Mouse (Mus musculus) liver, postnatal 0 days (tissue): ENCODE data around the gene Gpx4. TPM values are rescaled to one million over a fixed set of nuclear protein-coding genes. Genes with fewer than 3 reads are reported as not detected.
"Not testable (repeated sequence)": the region's sequence is repeated elsewhere in the genome, so short reads cannot be mapped to it uniquely, and the experiment has no call there.

Experiments
- ATAC-seq: fragments of 200-750 bp; cut with Nextera tagmentation; 2 replicates; pipeline ENCODE4 v1.8.0; 2017; ENCODE audit warnings: mild to moderate bottlenecking, moderate library complexity
- DNase-seq: peaks from one replicate; pipeline ENCODE4 v3.0.0-alpha.2; 2016
- H3K27ac ChIP-seq: fragments of 300-500 bp; sonication (generic); 2 replicates; pipeline ENCODE4 v1.5.1; 2014; ENCODE audit warnings: antibody characterized with exemption, moderate library complexity, mild to moderate bottlenecking, low read depth
- H3K27me3 ChIP-seq: fragments of 300-500 bp; sonication (generic); 2 replicates; pipeline ENCODE4 v1.6.1; 2014; ENCODE audit warnings: low read length, control low read depth, mixed read lengths; ENCODE audit not compliant: insufficient read depth
- H3K36me3 ChIP-seq: fragments of 300-500 bp; sonication (generic); replicated peaks from 2 replicates; pipeline ENCODE4 v1.6.1; 2014; ENCODE audit warnings: mild to moderate bottlenecking, control low read depth, low read length, moderate library complexity, mixed read lengths; ENCODE audit not compliant: insufficient read depth
- H3K4me1 ChIP-seq: fragments of 300-500 bp; sonication (generic); 2 replicates; pipeline ENCODE4 v1.6.1; 2014; ENCODE audit warnings: antibody characterized with exemption, mild to moderate bottlenecking, control low read depth; ENCODE audit not compliant: insufficient read depth
- H3K4me2 ChIP-seq: fragments of 300-500 bp; sonication (generic); 2 replicates; pipeline ENCODE4 v1.6.1; 2014; ENCODE audit warnings: low read depth, mild to moderate bottlenecking, low read length, moderate library complexity, mixed read lengths
- H3K4me3 ChIP-seq: fragments of 300-500 bp; sonication (generic); 2 replicates; pipeline ENCODE4 v1.5.1; 2014; ENCODE audit warnings: low read depth, low read length
- H3K9ac ChIP-seq: fragments of 300-500 bp; sonication (generic); replicated peaks from 2 replicates; pipeline ENCODE4 v1.6.1; 2014; ENCODE audit warnings: mild to moderate bottlenecking, moderate library complexity
- H3K9me3 ChIP-seq: fragments of 300-500 bp; sonication (generic); 2 replicates; pipeline ENCODE4 v1.6.1; 2016; ENCODE audit warnings: mild to moderate bottlenecking, control low read depth, low read length, mixed read lengths
- CTCF ChIP-seq: sonication (generic); IDR thresholded peaks from 2 replicates; pipeline ENCODE4 v1.5.1; 2016; ENCODE audit warnings: antibody characterized with exemption, low read depth
- EP300 ChIP-seq: IDR thresholded peaks from 2 replicates; pipeline ENCODE4 v1.6.1; 2016; ENCODE audit warnings: antibody characterized with exemption, low read depth, mild to moderate bottlenecking
- WGBS: fragments of 180-500 bp; shearing (Covaris S2); extraction: QIAGEN DNeasy Blood & Tissue Kit; methylation state at CpG from one replicate; pipeline ENCODE4 v1.1.7; 2014; ENCODE audit not compliant: insufficient replicate concordance; 5-methylcytosine and 5-hydroxymethylcytosine counted together
- polyA plus RNA-seq: library from polyadenylated mRNA; unstranded; fragments of >200 nt; fragmentation: Nextera tagmentation; extraction: Ambion mirVana; gene quantifications from 2 replicates; pipeline ENCODE4 v1.2.1, GENCODE M21; 2015

Gpx4 gene
- polyA plus RNA-seq, 1 experiment from 2014 or later, result 537 TPM

GRCm38 (mm10) chr10:80032799-80033480 is 14.0 kb upstream of the Gpx4 start:
- H3K4me2 ChIP-seq, result no peak overlapping the region
- peaks cover 56% of the 10 kb centered on the region for H3K36me3 ChIP-seq
- TF ChIP-seq EP300 (peak; percentile 65), CTCF (no peak)
- no peak overlapping the region for H3K9ac ChIP-seq
- peak; percentile 66 for ATAC-seq
- WGBS, result 18% methylated on average over 5 of the region's 5 CpGs
- H3K4me1 ChIP-seq, result peaks cover 23% of the 10 kb centered on the region
- peak overlapping the region; percentile 69 for H3K27ac ChIP-seq
- H3K4me3 ChIP-seq, result no peak overlapping the region
- H3K27me3 ChIP-seq, result no peaks in the 10 kb centered on the region
- DNase-seq, result peak; percentile 67
- H3K9me3 ChIP-seq, result no peaks in the 10 kb centered on the region

DNA sequence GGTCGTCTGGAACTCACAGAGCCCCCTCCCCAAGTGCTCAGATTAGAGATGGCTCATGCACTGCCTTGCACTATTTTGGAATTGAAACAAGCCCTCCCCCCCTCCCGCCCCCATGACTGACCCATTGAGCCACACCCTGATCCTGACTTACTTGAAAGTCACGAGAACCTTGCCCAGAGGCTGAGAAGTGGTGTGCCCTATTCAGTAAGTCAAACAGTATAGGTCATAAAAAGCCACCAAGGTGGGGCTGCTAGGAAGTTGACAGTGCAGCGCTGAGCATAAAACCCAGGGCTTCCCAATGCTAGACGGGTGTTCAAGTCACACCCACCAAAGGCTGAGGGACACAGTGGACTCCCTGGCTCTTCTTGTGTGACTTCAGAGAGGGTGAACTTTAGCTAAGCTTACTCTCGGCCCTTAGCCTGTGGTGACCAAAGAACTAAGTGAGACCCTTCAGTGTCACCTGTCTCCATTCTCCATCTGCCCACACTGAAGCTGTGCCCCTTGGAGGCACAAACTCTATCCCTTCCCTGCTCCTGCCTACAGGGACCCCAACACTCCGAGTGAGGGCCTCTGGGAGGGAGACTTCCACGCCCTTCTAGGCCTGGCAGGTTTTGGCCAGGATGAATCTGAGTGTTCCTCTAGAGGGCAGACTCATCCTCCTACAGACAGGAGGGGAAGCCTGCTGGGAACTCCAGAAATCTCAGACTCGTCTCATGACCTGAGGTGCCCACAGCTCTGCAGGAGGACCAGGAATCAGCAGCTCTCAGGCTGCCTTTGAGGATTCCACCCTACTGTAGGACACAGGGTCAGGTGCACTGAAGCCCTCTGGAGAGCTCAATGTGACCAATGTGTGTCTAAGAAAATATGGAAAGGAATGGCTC is 13.2 kb upstream of the Gpx4 start:
- Histone ChIP-seq H3K9me3 (no peaks in the 10 kb centered on the region), H3K27me3 (no peaks in the 10 kb centered on the region), H3K4me2 (no peak overlapping the region), H3K4me3 (no peak overlapping the region), H3K9ac (no peak overlapping the region), H3K36me3 (peaks cover 55% of the 10 kb centered on the region), H3K27ac (peak overlapping the region; percentile 69), H3K4me1 (peaks cover 27% of the 10 kb centered on the region)
- TF ChIP-seq CTCF, result peak; percentile 73
- TF ChIP-seq EP300, result no peak
- ATAC-seq, result peak; percentile 28
- DNase-seq, result peak; percentile 48
- WGBS, result 23% methylated on average over 9 of the region's 9 CpGs

DNA sequence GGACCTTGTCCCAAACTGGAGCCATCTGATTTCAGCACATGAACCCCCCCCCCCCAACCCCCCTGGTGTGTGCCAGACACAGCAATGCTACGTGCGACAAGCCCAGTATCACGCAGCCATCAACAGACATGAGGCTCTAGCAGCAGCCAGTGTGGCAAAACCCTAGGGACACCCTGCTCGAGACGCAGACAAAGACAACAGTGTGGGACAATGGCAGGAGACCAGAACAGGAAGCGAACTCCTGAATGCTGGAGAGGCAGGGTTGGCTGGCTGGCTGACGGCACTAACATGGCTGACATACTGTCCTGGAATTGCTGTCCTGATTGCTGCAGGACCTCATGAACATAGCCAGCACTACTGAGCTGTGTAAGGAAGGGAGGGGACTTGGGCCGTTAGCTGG is 11.8 kb upstream of the Gpx4 start:
- WGBS, result 77% methylated on average over 8 of the region's 8 CpGs
- DNase-seq (no peak), ATAC-seq (no peak)
- no peak overlapping the region for H3K9ac ChIP-seq
- H3K36me3 ChIP-seq, result peaks cover 45% of the 10 kb centered on the region
- TF ChIP-seq CTCF (no peak), EP300 (no peak)
- no peak overlapping the region for H3K27ac ChIP-seq
- no peak overlapping the region for H3K4me2 ChIP-seq
- peaks cover 31% of the 10 kb centered on the region for H3K4me1 ChIP-seq
- no peak overlapping the region for H3K4me3 ChIP-seq
- H3K9me3 ChIP-seq, result no peaks in the 10 kb centered on the region
- H3K27me3 ChIP-seq, result no peaks in the 10 kb centered on the region

GRCm38 (mm10) chr10:80035686-80036085 is 11.3 kb upstream of the Gpx4 start:
- DNase-seq (no peak), ATAC-seq (no peak)
- H3K9me3 ChIP-seq, result no peaks in the 10 kb centered on the region
- no peaks in the 10 kb centered on the region for H3K27me3 ChIP-seq
- H3K27ac ChIP-seq, result no peak overlapping the region
- H3K4me2 ChIP-seq, result no peak overlapping the region
- TF ChIP-seq CTCF, result no peak
- no peak for TF ChIP-seq EP300
- H3K4me1 ChIP-seq, result peaks cover 31% of the 10 kb centered on the region
- H3K36me3 ChIP-seq, result peaks cover 41% of the 10 kb centered on the region
- H3K4me3 ChIP-seq, result no peak overlapping the region
- H3K9ac ChIP-seq, result no peak overlapping the region
- WGBS, result 85% methylated on average over 5 of the region's 5 CpGs

DNA sequence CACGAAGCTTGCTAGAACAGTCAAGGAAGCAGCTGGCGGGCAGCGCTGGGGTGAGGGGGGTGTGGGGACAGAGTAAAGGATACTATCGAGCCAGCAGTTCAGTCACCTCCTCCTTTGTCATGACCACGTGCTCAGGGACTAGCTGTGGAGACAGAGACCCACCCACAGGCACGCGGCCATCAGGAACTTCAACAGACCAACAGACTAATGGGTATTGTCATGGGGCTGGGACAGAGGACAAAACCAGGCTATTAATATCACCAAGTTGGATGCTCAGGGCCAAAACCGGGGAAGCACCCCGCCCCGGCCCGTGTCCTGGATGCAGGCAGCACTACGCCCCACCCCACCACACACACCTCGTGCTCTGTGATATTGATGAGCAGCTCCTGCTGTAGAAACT is 10.1 kb upstream of the Gpx4 start:
- 92% methylated on average over 13 of the region's 13 CpGs for WGBS
- TF ChIP-seq EP300 (no peak), CTCF (no peak)
- DNase-seq, result no peak
- no peak for ATAC-seq
- Histone ChIP-seq H3K36me3 (peaks cover 35% of the 10 kb centered on the region), H3K4me1 (peaks cover 31% of the 10 kb centered on the region), H3K27me3 (no peaks in the 10 kb centered on the region), H3K4me3 (no peak overlapping the region), H3K9ac (no peak overlapping the region), H3K9me3 (no peaks in the 10 kb centered on the region), H3K27ac (no peak overlapping the region), H3K4me2 (no peak overlapping the region)

- H3K36me3 ChIP-seq, result peaks cover 32% of the 10 kb centered on the region
- no peaks in the 10 kb centered on the region for H3K27me3 ChIP-seq
- peak within 1 kb of the TSS; percentile 98 for H3K4me2 ChIP-seq
- H3K4me3 ChIP-seq, result peak within 1 kb of the TSS; percentile 92
- TF ChIP-seq CTCF, result 0 out of 2 replicates have a peak, but pooled peaks have one; percentile 15
- peak; percentile 90 for TF ChIP-seq EP300
- peak within 1 kb of the TSS; percentile 89 for H3K9ac ChIP-seq
- peak; percentile 99 for ATAC-seq
- WGBS, result 3% methylated on average over 40 of the region's 40 CpGs
- no peaks in the 10 kb centered on the region for H3K9me3 ChIP-seq
- H3K4me1 ChIP-seq, result peaks cover 10% of the 10 kb centered on the region
- peak within 1 kb of the TSS; percentile 66 for H3K27ac ChIP-seq
- DNase-seq, result peak; percentile 98
Measured at GRCm38 (mm10) chr10:80039559-80039979, 7.4 kb upstream of the Gpx4 start, which contains the start of gene Polr2e. TSS of gene Polr2e (minus strand) at chr10:80039795.

DNA sequence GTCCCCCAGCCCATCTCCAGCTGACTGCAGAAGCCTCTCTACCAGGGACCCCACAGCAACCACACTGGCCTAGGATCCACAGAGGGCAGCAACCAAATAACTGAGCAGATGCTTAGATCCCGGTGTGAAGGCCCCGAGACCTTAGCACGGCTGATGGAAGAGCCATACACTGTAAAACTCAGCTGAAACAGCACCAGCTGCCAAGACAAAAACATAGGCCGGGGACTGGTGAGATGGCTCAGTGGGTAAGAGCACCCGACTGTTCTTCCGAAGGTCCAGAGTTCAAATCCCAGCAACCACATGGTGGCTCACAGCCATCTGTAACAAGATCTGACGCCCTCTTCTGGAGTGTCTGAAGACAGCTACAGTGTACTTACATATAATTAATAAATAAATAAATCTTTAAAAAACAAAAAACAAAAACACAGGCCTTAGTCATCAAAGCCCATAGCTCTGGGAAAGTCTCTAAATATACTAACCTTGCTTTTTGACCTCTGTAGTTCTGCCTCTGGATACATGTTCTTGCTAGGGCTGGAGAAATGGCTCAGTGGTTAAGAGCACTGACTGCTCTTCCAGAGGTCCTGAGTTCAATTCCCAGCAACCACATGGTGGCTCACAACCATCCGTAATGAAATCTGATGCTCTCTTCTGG is 5.4 kb upstream of the Gpx4 start:
- not testable (repeated sequence) for H3K9ac ChIP-seq, H3K4me2 ChIP-seq, ATAC-seq, H3K9me3 ChIP-seq, H3K27me3 ChIP-seq, H3K27ac ChIP-seq, H3K4me3 ChIP-seq, DNase-seq
- Histone ChIP-seq H3K36me3 (peaks cover 14% of the 10 kb centered on the region), H3K4me1 (peaks cover 10% of the 10 kb centered on the region)
- 81% methylated on average over 8 of the region's 8 CpGs for WGBS
